Mouse (Mus musculus): ENCODE results near the gene Olfr819. TPM values are rescaled to one million over a fixed set of nuclear protein-coding genes. Genes with fewer than 3 reads are reported as not detected.
"Not testable (repeated sequence)": the region's sequence is repeated elsewhere in the genome, so short reads cannot be mapped to it uniquely, and the experiment has no call there.

Olfr819 gene
- total RNA-seq (2021), result not detected
- long read RNA-seq, experiment 1, result 0 reads
- long read RNA-seq, experiment 2, result 0 reads

DNA sequence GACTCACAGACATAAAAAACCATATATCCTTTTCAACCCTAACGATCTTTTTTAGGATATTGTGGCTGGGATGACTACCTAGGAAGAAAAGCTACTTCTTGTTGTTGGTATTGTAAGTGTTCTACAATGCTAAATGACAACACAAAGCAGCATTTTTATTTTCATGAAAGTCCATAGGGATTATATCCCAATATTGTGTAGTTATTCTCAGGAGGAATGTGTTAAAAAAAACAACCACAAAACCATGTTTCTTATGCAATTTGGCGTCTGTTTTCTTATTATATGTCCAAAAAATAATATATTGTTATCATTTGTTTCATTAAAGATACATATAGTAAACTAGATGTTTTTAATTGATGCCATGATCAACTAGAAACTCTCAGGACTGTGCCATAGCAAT lies at the start of gene Olfr819:
Gene Olfr819 (minus strand): TSS at position 101 of the 400 bp plus-strand sequence.
- DNase-seq, result not testable (repeated sequence)

DNA sequence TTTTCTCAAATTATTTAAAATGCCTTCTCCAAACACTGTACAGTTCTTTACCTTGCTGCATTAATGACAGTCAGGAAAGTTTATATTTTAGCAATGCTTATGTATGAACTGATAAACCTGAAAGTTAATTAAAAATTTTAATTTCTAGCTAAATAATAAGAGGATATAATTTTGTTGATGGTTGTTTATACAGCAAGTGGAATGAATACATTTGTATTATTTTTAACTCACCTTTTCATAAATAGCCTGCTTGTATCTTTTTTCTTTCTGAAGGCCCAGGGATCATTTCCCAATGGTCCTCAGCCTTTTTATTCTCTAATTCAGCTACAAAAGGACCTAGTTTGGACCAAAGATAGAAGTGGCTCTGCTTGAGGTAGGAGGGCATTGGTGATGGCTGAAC lies 45.3 kb upstream of the Olfr819 start, which contains the start of gene Olfr820:
Gene Olfr820 (plus strand): TSS at position 301 of the 400 bp plus-strand sequence.
- no peak for DNase-seq

DNA sequence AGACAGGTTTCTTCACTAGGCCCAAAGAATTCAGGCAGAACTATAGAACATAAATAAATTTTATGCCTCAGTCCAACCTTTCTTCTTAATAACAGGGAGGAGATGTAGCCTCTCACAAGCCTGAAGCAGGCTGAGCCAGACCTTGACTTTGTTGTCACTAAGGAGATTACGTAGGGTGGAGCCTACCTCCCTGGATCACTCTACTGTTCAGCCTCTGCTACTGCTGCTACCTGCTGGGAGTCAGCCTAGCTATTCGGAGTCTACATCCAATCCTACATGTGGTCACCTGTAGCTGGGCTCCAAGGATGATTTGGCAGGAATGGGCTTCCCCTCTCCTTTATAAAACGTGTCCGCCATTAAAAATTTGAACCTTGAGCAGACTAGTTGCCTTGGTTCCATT lies 38.3 kb upstream of the Olfr819 start:
- not testable (repeated sequence) for DNase-seq

DNA sequence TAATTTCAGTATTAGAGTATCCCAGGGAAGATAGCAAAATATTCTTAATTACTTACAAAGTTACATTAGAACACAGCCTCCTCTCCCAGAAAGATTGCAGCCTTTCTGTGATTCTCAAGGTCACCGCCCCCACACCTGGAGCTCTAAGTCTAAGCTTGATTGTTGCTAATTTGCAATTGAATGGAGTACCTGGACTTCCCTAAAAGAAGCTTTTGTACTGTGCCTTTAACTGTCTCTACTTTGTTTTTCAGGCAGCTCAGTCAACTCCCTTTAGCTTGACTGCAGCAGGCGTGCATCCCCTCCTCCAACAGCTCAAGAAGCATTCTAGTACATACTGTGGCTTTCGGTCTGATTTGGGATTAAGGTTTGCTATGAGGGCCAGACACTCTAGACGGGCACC lies 37.0 kb upstream of the Olfr819 start:
- DNase-seq, result not testable (repeated sequence)

DNA sequence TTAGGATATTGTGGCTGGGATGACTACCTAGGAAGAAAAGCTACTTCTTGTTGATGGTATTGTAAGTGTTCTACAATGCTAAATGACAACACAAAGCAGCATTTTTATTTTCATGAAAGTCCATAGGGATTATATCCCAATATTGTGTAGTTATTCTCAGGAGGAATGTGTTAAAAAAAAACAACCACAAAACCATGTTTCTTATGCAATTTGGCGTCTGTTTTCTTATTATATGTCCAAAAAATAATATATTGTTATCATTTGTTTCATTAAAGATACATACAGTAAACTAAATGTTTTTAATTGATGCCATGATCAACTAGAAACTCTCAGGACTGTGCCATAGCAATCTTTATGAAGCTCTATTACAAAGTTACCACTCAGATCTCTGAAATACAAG lies 17.9 kb upstream of the Olfr819 start, which contains the start of gene Gm10310:
Gene Gm10310 (minus strand): TSS at position 101 of the 400 bp plus-strand sequence.
- DNase-seq, result not testable (repeated sequence)

DNA sequence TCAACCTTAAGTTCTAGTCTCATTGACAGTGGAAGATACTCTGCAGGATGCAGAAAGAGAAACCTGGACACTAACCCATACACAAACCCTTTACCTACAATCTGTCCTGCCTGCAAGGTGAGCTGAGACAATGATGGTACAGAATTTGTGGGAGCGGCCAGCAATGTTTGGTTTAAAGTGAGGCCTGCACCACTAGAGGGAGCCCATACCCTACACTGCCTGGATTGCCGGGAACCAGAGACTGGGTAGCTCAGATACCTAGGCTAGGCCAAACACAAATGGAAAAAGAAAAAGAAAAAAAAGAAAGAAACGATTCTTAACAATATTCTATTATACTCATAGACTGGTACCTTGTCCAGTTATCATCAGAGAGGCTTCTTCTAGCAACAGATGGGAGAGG lies 14.8 kb upstream of the Olfr819 start:
- DNase-seq, result not testable (repeated sequence)

DNA sequence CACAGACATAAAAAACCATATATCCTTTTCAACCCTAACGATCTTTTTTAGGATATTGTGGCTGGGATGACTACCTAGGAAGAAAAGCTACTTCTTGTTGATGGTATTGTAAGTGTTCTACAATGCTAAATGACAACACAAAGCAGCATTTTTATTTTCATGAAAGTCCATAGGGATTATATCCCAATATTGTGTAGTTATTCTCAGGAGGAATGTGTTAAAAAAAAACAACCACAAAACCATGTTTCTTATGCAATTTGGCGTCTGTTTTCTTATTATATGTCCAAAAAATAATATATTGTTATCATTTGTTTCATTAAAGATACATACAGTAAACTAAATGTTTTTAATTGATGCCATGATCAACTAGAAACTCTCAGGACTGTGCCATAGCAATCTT lies 9.0 kb upstream of the Olfr819 start, which contains the start of gene Olfr247:
Gene Olfr247 (minus strand): TSS at position 101 of the 400 bp plus-strand sequence.
- DNase-seq, result not testable (repeated sequence)

DNA sequence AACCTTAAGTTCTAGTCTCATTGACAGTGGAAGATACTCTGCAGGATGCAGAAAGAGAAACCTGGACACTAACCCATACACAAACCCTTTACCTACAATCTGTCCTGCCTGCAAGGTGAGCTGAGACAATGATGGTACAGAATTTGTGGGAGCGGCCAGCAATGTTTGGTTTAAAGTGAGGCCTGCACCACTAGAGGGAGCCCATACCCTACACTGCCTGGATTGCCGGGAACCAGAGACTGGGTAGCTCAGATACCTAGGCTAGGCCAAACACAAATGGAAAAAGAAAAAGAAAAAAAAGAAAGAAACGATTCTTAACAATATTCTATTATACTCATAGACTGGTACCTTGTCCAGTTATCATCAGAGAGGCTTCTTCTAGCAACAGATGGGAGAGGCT lies 5.9 kb upstream of the Olfr819 start:
- DNase-seq, result not testable (repeated sequence)

DNA sequence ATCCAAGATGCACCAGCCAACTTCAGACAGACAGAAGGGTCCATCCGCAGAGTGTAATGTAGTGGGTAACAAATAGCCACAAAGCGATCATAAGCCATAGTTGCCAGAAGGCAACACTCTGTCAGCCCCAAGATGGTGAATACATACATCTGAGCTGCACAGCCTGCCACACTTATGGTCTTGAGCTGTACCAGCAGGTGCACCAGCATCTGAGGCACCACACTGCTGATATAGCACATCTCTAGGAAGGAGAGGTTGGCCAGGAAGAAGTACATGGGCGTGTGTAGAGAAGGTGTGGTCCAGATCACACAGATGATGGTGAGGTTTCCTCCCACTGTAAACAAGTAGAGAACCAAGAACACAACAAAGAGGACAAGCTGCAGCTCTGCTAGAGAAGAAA lies 834 bp downstream of the Olfr819 start:
- DNase-seq, result not testable (repeated sequence)

DNA sequence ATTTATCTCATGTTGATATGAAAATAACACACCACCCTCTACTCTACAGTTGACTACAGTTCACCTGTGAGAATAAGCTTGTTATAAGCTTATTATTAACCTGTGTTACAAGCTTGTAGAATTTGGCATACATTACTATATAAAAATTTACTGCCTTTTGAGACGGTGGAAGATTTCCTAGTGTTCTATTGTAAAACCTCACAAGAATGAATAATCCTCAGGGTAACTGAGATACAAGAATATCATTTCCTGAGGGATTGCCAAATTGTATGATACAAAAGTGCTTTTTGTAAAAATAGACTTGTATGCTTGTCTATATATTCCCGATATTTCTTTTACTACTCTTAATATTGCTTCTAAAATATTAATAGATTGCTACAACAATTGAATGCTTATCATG lies 18.1 kb downstream of the Olfr819 start, which contains the start of gene Olfr818:
Gene Olfr818 (minus strand): TSS at position 101 of the 400 bp plus-strand sequence.
- DNase-seq, result no peak

DNA sequence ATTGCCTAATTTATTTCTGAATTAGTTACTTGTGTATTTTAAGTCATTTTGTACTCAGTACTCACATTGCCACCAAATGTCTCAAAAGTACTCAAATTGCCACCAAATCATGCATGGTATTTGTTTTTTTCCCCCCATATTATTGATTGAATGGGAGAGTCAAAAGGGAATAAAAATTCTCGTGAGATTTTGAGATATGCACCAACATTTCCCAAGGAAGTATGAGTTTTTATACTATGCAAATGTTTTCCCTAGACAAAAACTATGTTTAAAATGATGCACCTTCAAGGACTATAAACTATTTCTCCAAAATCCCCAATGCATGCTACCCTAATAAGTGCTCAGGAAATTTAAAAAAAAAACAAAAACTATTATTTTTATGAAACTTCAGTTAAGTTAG lies 51.6 kb downstream of the Olfr819 start, which contains the start of gene Olfr816:
Gene Olfr816 (minus strand): TSS at position 101 of the 400 bp plus-strand sequence.
- DNase-seq, result no peak

Other genes with a start within 250 kb of the Olfr819 start
- gene Olfr805, start 237.9 kb downstream of the Olfr819 start, total RNA-seq (2021), result not detected
- gene Olfr806, start 225.3 kb downstream of the Olfr819 start, total RNA-seq (2021), result not detected
- gene Olfr807, start 209.5 kb downstream of the Olfr819 start, total RNA-seq (2021), result not detected
- gene Olfr808, start 201.8 kb downstream of the Olfr819 start, total RNA-seq (2021), result not detected
- gene Olfr809, start 192.6 kb downstream of the Olfr819 start, total RNA-seq (2021), result not detected
- gene Olfr810, start 172.3 kb downstream of the Olfr819 start, total RNA-seq (2021), result not detected
- gene Olfr811, start 162.9 kb downstream of the Olfr819 start, total RNA-seq (2021), result not detected
- gene Olfr812, start 121.2 kb downstream of the Olfr819 start, total RNA-seq (2021), result not detected
- gene Olfr813, start 111.9 kb downstream of the Olfr819 start, total RNA-seq (2021), result not detected
- gene Olfr814, start 87.4 kb downstream of the Olfr819 start, total RNA-seq (2021), result not detected
- not detected for gene Olfr815, start 61.4 kb downstream of the Olfr819 start, total RNA-seq (2021)
- not detected for gene Olfr816, start 51.7 kb downstream of the Olfr819 start, total RNA-seq (2021)
- gene Olfr818, start 18.2 kb downstream of the Olfr819 start, total RNA-seq (2021), result not detected
- gene Olfr247, start 8.9 kb upstream of the Olfr819 start, total RNA-seq (2021), result not detected
- gene Gm10310, start 17.8 kb upstream of the Olfr819 start, total RNA-seq (2021), result not detected
- not detected for gene Olfr820, start 45.4 kb upstream of the Olfr819 start, total RNA-seq (2021)
- gene Olfr821, start 63.1 kb upstream of the Olfr819 start, total RNA-seq (2021), result not detected
- not detected for gene Olfr822, start 103.9 kb upstream of the Olfr819 start, total RNA-seq (2021)
- gene Olfr823, start 148.1 kb upstream of the Olfr819 start, total RNA-seq (2021), result not detected
- not detected for gene Olfr824, start 162.7 kb upstream of the Olfr819 start, total RNA-seq (2021)
- gene Olfr825, start 199.5 kb upstream of the Olfr819 start, total RNA-seq (2021), result not detected
- not detected for gene Olfr826, start 216.9 kb upstream of the Olfr819 start, total RNA-seq (2021)
- not detected for gene Olfr827, start 247.1 kb upstream of the Olfr819 start, total RNA-seq (2021)